19 mouse cellular contexts compared by ENCODE assay signal in the genomic region with DNA sequence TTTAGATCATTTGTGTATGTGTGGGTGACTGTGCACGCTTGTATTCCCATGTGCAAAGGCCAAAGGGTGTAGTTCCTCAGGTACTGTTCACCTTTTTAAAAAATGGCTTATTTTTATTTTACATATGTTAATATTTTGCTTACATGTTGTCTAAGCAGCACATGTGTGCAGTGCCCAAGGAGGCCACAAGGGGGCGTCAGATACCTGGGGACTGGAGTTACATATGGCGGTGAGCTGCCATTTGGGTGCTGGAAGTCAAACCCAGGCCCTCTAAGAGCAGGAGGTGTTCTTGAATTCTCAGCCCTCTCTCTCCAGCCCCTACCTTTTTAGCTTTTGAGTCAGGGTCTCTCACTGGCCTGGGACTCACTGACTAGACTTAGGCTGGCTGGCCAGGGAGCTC. TPM values are rescaled to one million over a fixed set of nuclear protein-coding genes. Genes with fewer than 3 reads are reported as not detected.
DNase-seq lines count a peak whose midpoint lies in the region; ATAC-seq and TF ChIP-seq lines count a peak whose summit lies in the region.
"Had no signal": no experiment of that assay in that cellular context is flagged by ENCODE, and none has a peak within 500 bp of the region (broad histone marks: within the 10 kb centered on the region; RNA-seq: fewer than 3 reads in every experiment).

No protein-coding gene starts in this region.

- intact Hi-C loops in gastrocnemius, adult 2 months (cut with DNase I) = no loop called here
- intact Hi-C loops in gastrocnemius, postnatal 36 days (cut with DNase I) = no loop called here

- H3K36me3 ChIP-seq in midbrain, postnatal 0 days (ENCODE audit: insufficient read depth, low read length) = no peaks in the 10 kb centered on the region
- no peaks in the 10 kb centered on the region for H3K36me3 ChIP-seq in midbrain, embryonic 14.5 days (ENCODE audit: control insufficient read depth, insufficient read depth, low read length)
- no peaks in the 10 kb centered on the region for H3K36me3 ChIP-seq in stomach, postnatal 0 days (ENCODE audit: control insufficient read depth, insufficient read depth, low read length)
- H3K36me3 ChIP-seq: heart, embryonic 15.5 days; hindbrain, embryonic 12.5 days; limb, embryonic 15.5 days; midbrain, embryonic 12.5 days had no signal

- no peaks in the 10 kb centered on the region for H3K9me3 ChIP-seq in midbrain, postnatal 0 days (ENCODE audit: low read length)
- peaks cover 7% of the 10 kb centered on the region; the same call in 1 of the 2 replicates for H3K9me3 ChIP-seq in midbrain, embryonic 14.5 days (ENCODE audit: control insufficient read depth, low read length)
- H3K9me3 ChIP-seq in stomach, postnatal 0 days (ENCODE audit: control insufficient read depth, low read length) = no peaks in the 10 kb centered on the region
- H3K9me3 ChIP-seq: heart, embryonic 15.5 days; limb, embryonic 15.5 days had no signal

- no peak for TF ChIP-seq POLR2A in bone marrow, adult 2 months (IDR thresholded peaks at IDR 0.05; ENCODE audit: borderline replicate concordance, control insufficient read depth, low read depth, low read length)

- WGBS in midbrain, postnatal 0 days = 67% methylated on average over 3 of the region's 3 CpGs
- 63% methylated on average over 3 of the region's 3 CpGs for WGBS in midbrain, embryonic 14.5 days
- 56% methylated on average over 3 of the region's 3 CpGs for WGBS in bone marrow, adult 2 months
- WGBS in stomach, postnatal 0 days = 67% methylated on average over 3 of the region's 3 CpGs

- no peaks in the 10 kb centered on the region for H3K27me3 ChIP-seq in midbrain, postnatal 0 days (ENCODE audit: insufficient read depth, low read length)
- H3K27me3 ChIP-seq in midbrain, embryonic 14.5 days (ENCODE audit: control insufficient read depth, insufficient read depth, low read length) = peaks cover 4% of the 10 kb centered on the region; the same call in 1 of the 2 replicates
- no peaks in the 10 kb centered on the region for H3K27me3 ChIP-seq in stomach, postnatal 0 days (ENCODE audit: control insufficient read depth, insufficient read depth, low read length)

- H3K27ac ChIP-seq in gastrocnemius, adult 2 months = no peak overlapping the region
- no peak overlapping the region for H3K27ac ChIP-seq in midbrain, postnatal 0 days (ENCODE audit: low read depth, low read length)
- no peak overlapping the region for H3K27ac ChIP-seq in midbrain, embryonic 14.5 days (replicated peaks; ENCODE audit: low read depth, low read length)
- H3K27ac ChIP-seq in bone marrow, adult 2 months (ENCODE audit: control insufficient read depth, insufficient read depth, low read depth, low read length, poor library complexity) = no peak overlapping the region
- H3K27ac ChIP-seq in stomach, postnatal 0 days (replicated peaks) = no peak overlapping the region
- H3K27ac ChIP-seq: heart, embryonic 15.5 days; hindbrain, embryonic 12.5 days; limb, embryonic 15.5 days; midbrain, embryonic 12.5 days had no signal

- 0 out of 2 replicates have a peak, but pooled peaks cover 6% of the 10 kb centered on the region for H3K4me1 ChIP-seq in midbrain, postnatal 0 days (ENCODE audit: insufficient read depth, low read length)
- H3K4me1 ChIP-seq in midbrain, embryonic 14.5 days (ENCODE audit: control insufficient read depth, insufficient read depth, low read length) = peaks cover 8% of the 10 kb centered on the region; the same call in 1 of the 2 replicates
- H3K4me1 ChIP-seq in bone marrow, adult 2 months (ENCODE audit: control insufficient read depth, insufficient read depth, low read length) = no peaks in the 10 kb centered on the region
- no peaks in the 10 kb centered on the region for H3K4me1 ChIP-seq in stomach, postnatal 0 days (replicated peaks; ENCODE audit: control insufficient read depth, insufficient read depth)

- no peak overlapping the region for H3K4me2 ChIP-seq in midbrain, postnatal 0 days (ENCODE audit: low read depth, low read length, poor library complexity, severe bottlenecking)
- H3K4me2 ChIP-seq in midbrain, embryonic 14.5 days (ENCODE audit: low read length) = no peak overlapping the region
- no peak overlapping the region for H3K4me2 ChIP-seq in stomach, postnatal 0 days (replicated peaks; ENCODE audit: low read depth)
- H3K4me2 ChIP-seq: heart, embryonic 15.5 days; hindbrain, embryonic 12.5 days; limb, embryonic 15.5 days; midbrain, embryonic 12.5 days had no signal

- DNase-seq in gastrocnemius, adult 2 months = no peak
- DNase-seq in gastrocnemius, postnatal 36 days = no peak
- DNase-seq in midbrain, postnatal 0 days (ENCODE audit: low spot score) = no peak
- DNase-seq in midbrain, embryonic 14.5 days = no peak
- DNase-seq in stomach, postnatal 0 days (ENCODE audit: low spot score) = no peak
- DNase-seq in ovary, postnatal 10 days (ENCODE audit: low spot score) = no peak
- no peak for DNase-seq in T-cell, adult 2 months (ENCODE audit: low spot score)
- DNase-seq: adrenal gland, postnatal 25 days; cerebellum, adult 11-12 months; kidney, adult 8-10 months; lung, postnatal 4 days had no signal

- no peak for ATAC-seq in midbrain, postnatal 0 days (ENCODE audit: low FRiP score)
- ATAC-seq in midbrain, embryonic 14.5 days (ENCODE audit: low FRiP score, low TSS enrichment) = no peak
- no peak for ATAC-seq in stomach, postnatal 0 days (ENCODE audit: low FRiP score, low TSS enrichment)
- ATAC-seq: Patski had no signal

- no peak overlapping the region for H3K4me3 ChIP-seq in gastrocnemius, adult 2 months
- no peak overlapping the region for H3K4me3 ChIP-seq in midbrain, postnatal 0 days (ENCODE audit: low read depth, low read length)
- no peak overlapping the region for H3K4me3 ChIP-seq in midbrain, embryonic 14.5 days (replicated peaks; ENCODE audit: low read depth, low read length)
- no peak overlapping the region for H3K4me3 ChIP-seq in bone marrow, adult 2 months (replicated peaks; ENCODE audit: control insufficient read depth, low read depth, low read length)
- H3K4me3 ChIP-seq in stomach, postnatal 0 days (ENCODE audit: low read depth, low read length) = no peak overlapping the region
- H3K4me3 ChIP-seq: heart, embryonic 15.5 days; hindbrain, embryonic 12.5 days; limb, embryonic 15.5 days; midbrain, embryonic 12.5 days had no signal

- TF ChIP-seq EP300 in stomach, postnatal 0 days (optimal IDR thresholded peaks at IDR 0.05) = no peak

- TF ChIP-seq CTCF in gastrocnemius, adult 2 months (IDR thresholded peaks at IDR 0.05) = peak; percentile 19; the same call in 1 of the 2 replicates
- TF ChIP-seq CTCF in midbrain, postnatal 0 days (IDR thresholded peaks at IDR 0.05) = peak; percentile 23
- peak; percentile 28; the same call in 1 of the 2 replicates for TF ChIP-seq CTCF in bone marrow, adult 2 months (IDR thresholded peaks at IDR 0.05; ENCODE audit: control insufficient read depth, insufficient read depth, low read length)
- TF ChIP-seq CTCF in stomach, postnatal 0 days (IDR thresholded peaks at IDR 0.05; ENCODE audit: low read depth) = peak; percentile 42

- no peak overlapping the region for H3K9ac ChIP-seq in midbrain, postnatal 0 days (replicated peaks; ENCODE audit: low read length, poor library complexity, severe bottlenecking)
- H3K9ac ChIP-seq in midbrain, embryonic 14.5 days (replicated peaks; ENCODE audit: low read length) = no peak overlapping the region
- H3K9ac ChIP-seq in stomach, postnatal 0 days (ENCODE audit: low read length) = no peak overlapping the region
- H3K9ac ChIP-seq: heart, embryonic 15.5 days; hindbrain, embryonic 12.5 days; limb, embryonic 15.5 days; midbrain, embryonic 12.5 days had no signal

RNA-seq across cellular contexts. Expression of a gene that starts 58.6 kb away (rescaled TPM):
- under 1 TPM; 0.18 to 0.25 TPM for total RNA-seq in gastrocnemius, adult 2 months (2021)
- under 1 TPM; 0.13 to 0.25 TPM for total RNA-seq in gastrocnemius, postnatal 36 days (2021)
- 7.0 and 8.4 TPM in 2 replicates for total RNA-seq in midbrain, postnatal 0 days (2014; rRNA removed)
- 0.65 and 0.83 TPM in 2 replicates for polyA plus RNA-seq in midbrain, postnatal 0 days (2015; fragmentation: Nextera tagmentation; extraction: Ambion mirVana)
- 1.7 and 2.3 TPM in 2 replicates for polyA plus RNA-seq in midbrain, embryonic 14.5 days (2014; fragmentation: Nextera tagmentation; extraction: Ambion mirVana)
- not detected in 2 replicates for polyA plus RNA-seq in bone marrow, adult 2 months (2011; ENCODE audit: insufficient read depth, insufficient read length, low replicate concordance, missing spikeins)
- 0.07 TPM in 1 of 2 replicates, not detected in the other for polyA plus RNA-seq in stomach, postnatal 0 days (2015; fragmentation: Nextera tagmentation; extraction: Ambion mirVana)
- total RNA-seq: granulocyte monocyte progenitor cell, adult 5-6 weeks had no signal
- polyA plus RNA-seq: heart, embryonic 15.5 days; stomach, embryonic 14.5 days had no signal
